Mouse (Mus musculus) liver, embryonic 15.5 days (tissue): ENCODE results near the gene Stam2. TPM values are rescaled to one million over a fixed set of nuclear protein-coding genes. Genes with fewer than 3 reads are reported as not detected.

Experiments
- ATAC-seq: fragments of 200-750 bp; cut with Nextera tagmentation; 2 replicates; pipeline ENCODE4 v1.8.0; 2017; ENCODE audit warnings: moderate number of reproducible peaks, mild to moderate bottlenecking, moderate library complexity; ENCODE audit not compliant: insufficient read depth
- H3K27ac ChIP-seq: fragments of 300-500 bp; sonication (generic); replicated peaks from 2 replicates; pipeline ENCODE4 v1.5.1; 2015; ENCODE audit warnings: mild to moderate bottlenecking, inconsistent platforms
- H3K27me3 ChIP-seq: fragments of 300-500 bp; sonication (generic); 2 replicates; pipeline ENCODE4 v1.6.1; 2015; ENCODE audit warnings: mild to moderate bottlenecking, inconsistent platforms
- H3K36me3 ChIP-seq: fragments of 300-500 bp; sonication (generic); replicated peaks from 2 replicates; pipeline ENCODE4 v1.6.1; 2015; ENCODE audit warnings: moderate library complexity, mild to moderate bottlenecking, inconsistent platforms
- H3K4me1 ChIP-seq: fragments of 300-500 bp; sonication (generic); replicated peaks from 2 replicates; pipeline ENCODE4 v1.6.1; 2015; ENCODE audit warnings: inconsistent platforms
- H3K4me2 ChIP-seq: fragments of 300-500 bp; sonication (generic); 2 replicates; pipeline ENCODE4 v1.6.1; 2015; ENCODE audit warnings: moderate library complexity, mild to moderate bottlenecking, inconsistent platforms
- H3K4me3 ChIP-seq: fragments of 300-500 bp; sonication (generic); replicated peaks from 2 replicates; pipeline ENCODE4 v1.5.1; 2015; ENCODE audit warnings: mild to moderate bottlenecking, inconsistent platforms
- H3K9ac ChIP-seq: fragments of 300-500 bp; sonication (generic); 2 replicates; pipeline ENCODE4 v1.6.1; 2015; ENCODE audit warnings: moderate library complexity, mild to moderate bottlenecking, inconsistent platforms
- H3K9me3 ChIP-seq: fragments of 300-500 bp; sonication (generic); replicated peaks from 2 replicates; pipeline ENCODE4 v1.6.1; 2016; ENCODE audit warnings: inconsistent platforms
- WGBS: fragments of 180-500 bp; shearing (Covaris S2); methylation state at CpG from one replicate; pipeline ENCODE4 v1.1.7; 2015; ENCODE audit warnings: mixed read lengths; ENCODE audit not compliant: insufficient replicate concordance; 5-methylcytosine and 5-hydroxymethylcytosine counted together
- polyA plus RNA-seq: library from polyadenylated mRNA; unstranded; fragments of >200 nt; fragmentation: Nextera tagmentation; extraction: Ambion mirVana; gene quantifications from 2 replicates; pipeline ENCODE4 v1.2.1, GENCODE M21; 2015

Stam2 gene
- polyA plus RNA-seq, 1 experiment from 2014 or later = 9.0 TPM

DNA sequence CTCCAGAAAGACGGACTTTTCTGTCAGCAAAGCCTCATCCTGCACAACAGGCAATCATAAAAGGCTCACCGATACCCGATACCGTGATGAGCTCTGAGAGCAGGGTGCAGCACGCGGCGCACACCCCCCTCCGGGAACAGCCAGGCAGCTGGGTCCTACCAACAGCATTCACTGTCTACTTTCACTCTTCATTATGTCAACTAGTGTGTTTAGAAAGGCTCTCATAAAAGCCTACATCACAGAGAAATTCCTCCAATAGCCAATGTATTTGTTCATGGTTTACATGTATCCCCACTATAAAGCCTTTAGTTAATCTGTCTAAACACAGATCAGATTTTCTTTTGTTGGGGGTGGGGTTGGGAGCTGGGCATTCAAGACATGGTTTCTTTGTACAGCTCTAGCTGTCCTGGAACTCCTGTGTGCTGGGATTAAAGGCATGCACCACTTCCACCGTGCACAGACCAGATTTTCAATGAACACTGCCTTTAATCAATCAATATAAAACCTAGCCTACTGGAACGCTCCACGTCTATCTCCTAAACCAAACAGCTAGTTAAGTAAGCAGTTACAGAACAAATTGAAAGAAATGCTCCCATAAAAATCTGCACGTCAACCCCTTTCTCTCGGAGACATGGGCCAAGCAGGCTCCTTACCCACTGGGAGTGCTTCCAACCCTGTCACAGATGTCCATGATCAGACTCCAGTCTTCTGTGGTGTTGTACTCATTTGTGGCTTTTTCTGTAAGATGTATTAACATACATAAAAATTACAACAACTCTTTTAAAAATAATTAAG, 21.7 kb downstream of the Stam2 start:
- no peak overlapping the region for H3K4me2 ChIP-seq
- no peak for ATAC-seq

DNA sequence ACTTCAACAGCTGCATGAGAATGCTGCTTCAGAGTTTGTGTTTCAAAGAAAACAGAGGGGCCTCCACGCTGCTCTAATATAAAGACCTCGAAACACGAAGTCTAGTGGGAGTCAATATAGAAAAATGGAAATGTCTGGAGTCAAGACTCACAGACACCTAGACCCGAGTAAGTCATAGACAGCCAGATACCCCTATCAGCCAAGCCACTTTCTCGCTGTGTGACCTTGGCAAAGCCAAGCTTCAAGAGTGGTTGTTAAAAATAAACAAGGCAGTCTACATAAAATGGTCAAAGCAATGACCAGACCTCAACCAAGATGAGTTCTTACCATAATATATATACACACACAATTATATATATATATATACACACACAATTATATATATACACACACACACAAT, 25.0 kb downstream of the Stam2 start:
- no peak overlapping the region for H3K27ac ChIP-seq
- H3K4me3 ChIP-seq = no peak overlapping the region
- no peak overlapping the region for H3K9ac ChIP-seq
- WGBS = 75% methylated on average over 5 of the region's 5 CpGs
- no peak overlapping the region for H3K4me2 ChIP-seq
- no peaks in the 10 kb centered on the region for H3K27me3 ChIP-seq
- peaks cover 13% of the 10 kb centered on the region for H3K36me3 ChIP-seq
- no peaks in the 10 kb centered on the region for H3K9me3 ChIP-seq
- no peak for ATAC-seq
- no peaks in the 10 kb centered on the region for H3K4me1 ChIP-seq

More for the DNA sequence above, 21.7 kb downstream of the Stam2 start:
- Histone ChIP-seq H3K4me3 (no peak overlapping the region), H3K27me3 (no peaks in the 10 kb centered on the region), H3K9me3 (no peaks in the 10 kb centered on the region), H3K27ac (no peak overlapping the region), H3K36me3 (no peaks in the 10 kb centered on the region), H3K4me1 (no peaks in the 10 kb centered on the region), H3K9ac (no peak overlapping the region)
- 79% methylated on average over 13 of the region's 13 CpGs for WGBS

DNA sequence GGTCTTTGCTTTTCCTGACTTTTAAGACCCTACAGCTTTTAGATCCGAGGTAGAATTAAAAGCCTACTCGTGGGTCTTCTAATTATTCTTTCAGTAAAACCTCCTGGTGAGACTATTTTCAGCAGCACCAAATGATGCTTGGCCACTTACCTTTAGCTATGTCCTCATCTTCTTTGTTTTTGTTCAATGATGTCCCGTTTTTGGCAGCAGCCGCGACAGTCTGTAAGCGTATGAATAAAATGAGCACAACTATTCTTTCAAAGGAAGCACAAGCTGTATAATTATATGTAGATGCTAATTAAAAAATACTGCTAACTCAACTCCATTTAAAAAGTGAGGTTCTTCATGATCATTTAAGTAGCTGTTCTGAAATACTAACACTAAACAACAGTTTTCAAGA, 26.5 kb downstream of the Stam2 start:
- 82% methylated on average over 6 of the region's 6 CpGs for WGBS
- H3K4me2 ChIP-seq = no peak overlapping the region

GRCm38 (mm10) chr2:52714111-52714510, 28.0 kb downstream of the Stam2 start:
- 84% methylated on average over 4 of the region's 4 CpGs for WGBS

More for the DNA sequence above, 26.5 kb downstream of the Stam2 start:
- Histone ChIP-seq H3K9ac (no peak overlapping the region), H3K4me1 (no peaks in the 10 kb centered on the region), H3K36me3 (peaks cover 13% of the 10 kb centered on the region), H3K4me3 (no peak overlapping the region), H3K27ac (no peak overlapping the region), H3K27me3 (no peaks in the 10 kb centered on the region), H3K9me3 (no peaks in the 10 kb centered on the region)
- no peak for ATAC-seq

GRCm38 (mm10) chr2:52710804-52711203, 31.3 kb downstream of the Stam2 start:
- WGBS = 83% methylated on average over 2 of the region's 2 CpGs
- ATAC-seq = no peak
- H3K4me1 ChIP-seq = no peaks in the 10 kb centered on the region

More at GRCm38 (mm10) chr2:52714111-52714510, 28.0 kb downstream of the Stam2 start:
- Histone ChIP-seq H3K9me3 (no peaks in the 10 kb centered on the region), H3K4me2 (no peak overlapping the region), H3K4me3 (no peak overlapping the region), H3K27ac (no peak overlapping the region), H3K9ac (no peak overlapping the region), H3K4me1 (no peaks in the 10 kb centered on the region), H3K27me3 (no peaks in the 10 kb centered on the region), H3K36me3 (peaks cover 13% of the 10 kb centered on the region)
- ATAC-seq = no peak

GRCm38 (mm10) chr2:52709417-52709816, 32.7 kb downstream of the Stam2 start:
- H3K36me3 ChIP-seq = peaks cover 16% of the 10 kb centered on the region
- H3K27ac ChIP-seq = no peak overlapping the region
- H3K4me3 ChIP-seq = no peak overlapping the region
- no peak overlapping the region for H3K9ac ChIP-seq
- H3K27me3 ChIP-seq = no peaks in the 10 kb centered on the region
- 73% methylated on average over 5 of the region's 5 CpGs for WGBS
- no peak overlapping the region for H3K4me2 ChIP-seq
- H3K4me1 ChIP-seq = no peaks in the 10 kb centered on the region
- ATAC-seq = no peak
- H3K9me3 ChIP-seq = no peaks in the 10 kb centered on the region

More at GRCm38 (mm10) chr2:52710804-52711203, 31.3 kb downstream of the Stam2 start:
- Histone ChIP-seq H3K9me3 (no peaks in the 10 kb centered on the region), H3K36me3 (peaks cover 21% of the 10 kb centered on the region), H3K27me3 (no peaks in the 10 kb centered on the region), H3K4me3 (no peak overlapping the region), H3K4me2 (no peak overlapping the region), H3K9ac (no peak overlapping the region), H3K27ac (no peak overlapping the region)

GRCm38 (mm10) chr2:52701368-52702036, 40.6 kb downstream of the Stam2 start:
- Histone ChIP-seq H3K27me3 (no peaks in the 10 kb centered on the region), H3K9me3 (no peaks in the 10 kb centered on the region), H3K36me3 (peaks cover 11% of the 10 kb centered on the region), H3K9ac (no peak overlapping the region), H3K4me2 (no peak overlapping the region), H3K4me3 (no peak overlapping the region), H3K4me1 (no peaks in the 10 kb centered on the region), H3K27ac (no peak overlapping the region)
- WGBS = 81% methylated on average over 11 of the region's 11 CpGs
- ATAC-seq = no peak

GRCm38 (mm10) chr2:52700352-52700751, 41.7 kb downstream of the Stam2 start:
- Histone ChIP-seq H3K27me3 (no peaks in the 10 kb centered on the region), H3K9ac (no peak overlapping the region), H3K4me3 (no peak overlapping the region), H3K27ac (no peak overlapping the region), H3K4me2 (no peak overlapping the region), H3K4me1 (no peaks in the 10 kb centered on the region), H3K9me3 (no peaks in the 10 kb centered on the region), H3K36me3 (peaks cover 4% of the 10 kb centered on the region; the same call in 1 of the 2 replicates)
- 71% methylated on average over 5 of the region's 5 CpGs for WGBS
- ATAC-seq = no peak

- no peak overlapping the region for H3K4me3 ChIP-seq
- ATAC-seq = no peak
- no peak overlapping the region for H3K9ac ChIP-seq
- WGBS = 69% methylated on average over 6 of the region's 6 CpGs
- no peaks in the 10 kb centered on the region for H3K4me1 ChIP-seq
- no peaks in the 10 kb centered on the region for H3K9me3 ChIP-seq
- H3K36me3 ChIP-seq = no peaks in the 10 kb centered on the region; the same call in 1 of the 2 replicates
- H3K27ac ChIP-seq = no peak overlapping the region
- no peak overlapping the region for H3K4me2 ChIP-seq
- H3K27me3 ChIP-seq = no peaks in the 10 kb centered on the region
Observed at GRCm38 (mm10) chr2:52694604-52695003, 47.5 kb downstream of the Stam2 start.

GRCm38 (mm10) chr2:52691745-52692144, 50.3 kb downstream of the Stam2 start:
- ATAC-seq = no peak

GRCm38 (mm10) chr2:52686601-52687000, 55.5 kb downstream of the Stam2 start:
- no peak overlapping the region for H3K9ac ChIP-seq
- 62% methylated on average over 6 of the region's 6 CpGs for WGBS
- no peak for ATAC-seq
- H3K9me3 ChIP-seq = no peaks in the 10 kb centered on the region
- H3K4me3 ChIP-seq = no peak overlapping the region
- no peaks in the 10 kb centered on the region for H3K27me3 ChIP-seq
- no peak overlapping the region for H3K4me2 ChIP-seq
- H3K36me3 ChIP-seq = no peaks in the 10 kb centered on the region
- no peak overlapping the region for H3K27ac ChIP-seq
- H3K4me1 ChIP-seq = no peaks in the 10 kb centered on the region

More at GRCm38 (mm10) chr2:52691745-52692144, 50.3 kb downstream of the Stam2 start:
- no peaks in the 10 kb centered on the region; the same call in 1 of the 2 replicates for H3K36me3 ChIP-seq
- H3K9ac ChIP-seq = no peak overlapping the region
- no peaks in the 10 kb centered on the region for H3K9me3 ChIP-seq
- H3K27ac ChIP-seq = no peak overlapping the region
- H3K27me3 ChIP-seq = no peaks in the 10 kb centered on the region
- H3K4me2 ChIP-seq = no peak overlapping the region
- H3K4me3 ChIP-seq = no peak overlapping the region
- WGBS = 66% methylated on average over 4 of the region's 4 CpGs
- no peaks in the 10 kb centered on the region for H3K4me1 ChIP-seq
